Mouse (Mus musculus): ENCODE measurements around the gene Etnk1.
A peak's percentile ranks its signal among the peaks of the same experiment; 100 is the strongest.

DNA sequence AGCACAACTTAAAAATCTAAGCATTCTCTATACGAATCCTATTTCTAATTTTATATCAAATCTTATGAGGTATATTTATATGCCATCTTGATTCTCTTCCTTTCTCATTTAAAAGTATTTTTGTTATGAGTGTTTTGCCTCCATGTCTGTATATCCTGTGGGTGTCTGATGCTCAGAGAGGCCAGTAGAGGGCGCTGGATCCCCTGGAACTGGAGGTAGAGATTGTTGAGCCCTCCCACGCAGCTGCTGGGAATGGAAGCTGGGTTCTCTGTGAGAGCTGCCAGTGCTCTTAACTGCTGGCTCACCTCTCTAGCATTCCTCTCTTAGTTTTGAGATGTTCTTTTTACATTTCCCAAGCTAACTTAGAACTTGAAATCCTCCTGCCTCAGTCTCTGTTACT lies 112.2 kb downstream of the Etnk1 start:
- TF ChIP-seq TCF12 (IDR thresholded peaks at IDR 0.05; ENCODE audit: low read depth, low read length) = no peak
- TF ChIP-seq CTCF (IDR thresholded peaks at IDR 0.05 in 2 of 3, conservative IDR thresholded peaks at IDR 0.05 in 1 of 3; ENCODE audit: control insufficient read depth in 1 of 3, insufficient read depth in 1 of 3, low read depth in 2 of 3, low read length in 3 of 3, poor library complexity in 1 of 3, severe bottlenecking in 1 of 3) = peak; percentile 54 to 71 (median 64)
- TF ChIP-seq TBP (IDR thresholded peaks at IDR 0.05; ENCODE audit: low read depth, low read length) = no peak
- TF ChIP-seq MXI1 (IDR thresholded peaks at IDR 0.05; ENCODE audit: low read depth, low read length) = no peak
- no peak for TF ChIP-seq SIN3A (IDR thresholded peaks at IDR 0.05; ENCODE audit: low read length)
- TF ChIP-seq USF1 (IDR thresholded peaks at IDR 0.05; ENCODE audit: low read depth, low read length) = no peak
- TF ChIP-seq POLR2A (IDR thresholded peaks at IDR 0.05; ENCODE audit: control insufficient read depth in 1 of 2, insufficient read depth in 1 of 2, low read depth in 1 of 2, low read length in 2 of 2, poor library complexity in 1 of 2) = no peak
- TF ChIP-seq EP300 (IDR thresholded peaks at IDR 0.05; ENCODE audit: low read depth in 1 of 2, low read length in 2 of 2) = no peak
- no peak for TF ChIP-seq ZKSCAN1 (IDR thresholded peaks at IDR 0.05; ENCODE audit: low read depth, low read length)

All from MEL (cell line).